Mouse (Mus musculus): ENCODE results near the gene Ptpro. TPM values are rescaled to one million over a fixed set of nuclear protein-coding genes. Genes with fewer than 3 reads are reported as not detected.
A peak's percentile ranks its signal among the peaks of the same experiment; 100 is the strongest.

Gene Ptpro
- polyA plus RNA-seq (2012; ENCODE audit: insufficient read depth, insufficient read length, low replicate concordance, missing spikeins): not detected in 2 replicates

DNA sequence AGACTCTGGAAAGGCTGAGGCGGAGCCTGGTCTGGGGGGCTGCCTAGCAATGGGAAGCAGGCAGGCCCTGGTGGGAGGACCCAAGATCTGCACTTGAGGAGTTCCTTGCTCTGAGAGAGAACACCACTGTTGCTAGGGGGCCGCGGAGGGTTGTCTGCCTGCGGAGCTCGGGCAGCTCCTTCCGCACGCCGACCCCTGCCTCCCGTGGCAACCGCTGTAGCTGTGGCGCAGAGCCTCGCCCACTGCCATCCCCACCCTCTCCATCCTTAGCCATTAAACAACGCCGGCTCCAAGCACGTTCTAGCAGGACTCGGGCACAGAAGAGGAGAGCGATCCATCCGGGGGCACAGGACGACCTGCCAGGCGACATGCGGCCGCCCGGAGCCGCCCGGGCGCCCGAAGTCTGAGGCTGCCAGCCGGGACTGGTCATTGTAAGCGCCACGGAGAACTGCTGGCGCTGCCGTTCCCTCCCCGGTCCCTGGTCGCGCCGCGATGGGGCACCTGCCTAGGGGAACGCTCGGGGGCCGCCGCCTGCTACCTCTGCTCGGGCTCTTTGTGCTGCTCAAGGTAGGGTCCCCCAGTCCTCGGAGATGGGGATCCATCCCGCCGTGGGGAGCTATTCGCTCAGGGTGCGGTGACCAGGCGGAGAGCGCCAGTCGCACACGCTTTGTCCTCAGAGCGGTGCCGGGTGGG, at the start of gene Ptpro:
Gene Ptpro (plus strand): TSS at position 126 of the 693 bp plus-strand sequence.
- TF ChIP-seq CTCF (IDR thresholded peaks at IDR 0.05; ENCODE audit: insufficient read depth, low read depth, low read length) (no peak; the same call in 1 of the 2 replicates), POLR2A (IDR thresholded peaks at IDR 0.05; ENCODE audit: insufficient read depth, low read depth, low read length) (peak; percentile 64)
- H3K4me3 ChIP-seq (ENCODE audit: insufficient read depth, low read depth, low read length): peak within 1 kb of the TSS; percentile 89
- H3K27ac ChIP-seq (ENCODE audit: insufficient read depth, low read depth, low read length): peak within 1 kb of the TSS; percentile 90
- WGBS: under 1% methylated on average over 53 of the region's 53 CpGs
- peaks cover 3% of the 10 kb centered on the region; the same call in 1 of the 2 replicates for H3K4me1 ChIP-seq (ENCODE audit: control insufficient read depth, insufficient read depth, low read length)

DNA sequence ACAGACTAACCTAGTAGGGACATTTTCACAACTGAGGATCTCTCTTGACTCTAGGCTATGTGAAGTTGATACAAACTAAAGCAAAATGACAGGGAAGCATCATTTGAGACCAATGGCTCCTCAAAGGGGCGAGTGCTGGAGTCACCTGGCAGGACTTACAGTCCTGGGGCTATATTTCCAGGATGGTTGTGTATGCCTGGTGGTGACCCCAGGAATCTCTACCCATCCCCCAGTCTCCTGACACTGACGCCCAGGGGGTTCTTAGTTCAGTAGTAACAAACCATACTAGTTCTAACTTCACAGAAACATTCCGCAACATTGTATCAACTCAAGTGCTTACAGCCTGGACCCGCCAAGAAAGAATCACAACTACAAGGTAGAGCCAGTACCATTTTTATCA, 49.5 kb upstream of the Ptpro start:
- no peaks in the 10 kb centered on the region for H3K4me1 ChIP-seq (ENCODE audit: control insufficient read depth, insufficient read depth, low read length)
- 94% methylated on average over 4 of the region's 4 CpGs for WGBS
- H3K4me3 ChIP-seq (ENCODE audit: insufficient read depth, low read depth, low read length): no peak overlapping the region
- TF ChIP-seq POLR2A (IDR thresholded peaks at IDR 0.05; ENCODE audit: insufficient read depth, low read depth, low read length) (no peak), CTCF (IDR thresholded peaks at IDR 0.05; ENCODE audit: insufficient read depth, low read depth, low read length) (no peak)
- no peak overlapping the region for H3K27ac ChIP-seq (ENCODE audit: insufficient read depth, low read depth, low read length)

DNA sequence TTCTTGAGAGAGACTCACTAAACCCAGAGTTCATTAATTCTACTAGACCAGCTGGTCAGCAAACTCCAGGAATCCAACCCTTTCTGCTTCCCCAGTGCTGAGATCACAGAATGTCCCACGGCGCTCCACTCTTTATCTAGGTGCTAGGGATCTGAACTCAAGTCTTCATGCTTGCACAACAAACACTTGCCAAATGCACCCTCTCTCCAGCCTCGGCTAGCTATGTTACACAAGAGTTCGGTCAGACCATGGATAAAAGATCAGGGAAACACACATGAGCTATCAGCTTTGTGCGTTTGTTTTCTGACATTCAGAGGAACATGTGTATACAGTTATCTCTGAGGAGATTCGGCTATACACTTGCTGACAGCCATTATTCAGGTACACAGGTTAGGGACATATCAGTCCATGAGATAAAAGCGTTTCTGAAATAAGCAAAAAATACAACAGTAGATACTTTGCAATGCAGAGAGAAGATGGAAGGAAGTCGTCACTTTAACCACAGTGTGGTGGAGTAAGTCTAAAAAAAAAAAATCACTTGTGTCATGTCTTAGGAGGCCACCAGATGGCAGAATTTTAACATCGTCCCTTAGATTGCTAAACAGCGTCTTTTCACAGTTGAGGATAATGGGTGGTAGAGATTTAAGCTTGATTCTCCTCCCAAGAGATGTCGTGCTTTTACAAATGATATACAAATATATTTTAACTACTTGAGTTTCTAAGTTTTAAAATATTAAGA, 46.3 kb upstream of the Ptpro start:
- peaks cover 4% of the 10 kb centered on the region for H3K4me1 ChIP-seq (ENCODE audit: control insufficient read depth, insufficient read depth, low read length)
- H3K4me3 ChIP-seq (ENCODE audit: insufficient read depth, low read depth, low read length): no peak overlapping the region
- TF ChIP-seq POLR2A (IDR thresholded peaks at IDR 0.05; ENCODE audit: insufficient read depth, low read depth, low read length): no peak
- no peak for TF ChIP-seq CTCF (IDR thresholded peaks at IDR 0.05; ENCODE audit: insufficient read depth, low read depth, low read length)
- 53% methylated on average over 11 of the region's 11 CpGs for WGBS
- no peak overlapping the region for H3K27ac ChIP-seq (ENCODE audit: insufficient read depth, low read depth, low read length)

DNA sequence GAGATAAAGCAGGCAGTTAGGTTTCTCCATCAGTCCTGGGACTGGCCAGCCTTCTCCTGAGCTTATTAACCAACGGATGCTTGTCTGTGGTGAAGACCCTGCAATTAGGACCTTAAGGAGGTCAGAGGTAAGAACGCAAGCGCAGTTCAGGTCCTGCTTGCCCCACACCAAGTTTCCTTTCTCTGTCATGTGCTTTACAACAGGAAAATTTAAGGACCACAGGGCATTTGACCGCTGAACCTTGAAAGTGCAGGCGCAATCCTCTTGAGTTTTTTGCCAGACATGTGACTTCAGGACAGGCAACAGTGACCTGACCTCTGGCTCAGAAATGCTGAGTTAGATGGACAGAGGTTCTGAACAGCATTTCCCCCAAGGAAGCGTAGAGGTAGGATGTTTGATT, 45.0 kb upstream of the Ptpro start:
- WGBS: 97% methylated on average over 6 of the region's 6 CpGs
- no peak overlapping the region for H3K27ac ChIP-seq (ENCODE audit: insufficient read depth, low read depth, low read length)

DNA sequence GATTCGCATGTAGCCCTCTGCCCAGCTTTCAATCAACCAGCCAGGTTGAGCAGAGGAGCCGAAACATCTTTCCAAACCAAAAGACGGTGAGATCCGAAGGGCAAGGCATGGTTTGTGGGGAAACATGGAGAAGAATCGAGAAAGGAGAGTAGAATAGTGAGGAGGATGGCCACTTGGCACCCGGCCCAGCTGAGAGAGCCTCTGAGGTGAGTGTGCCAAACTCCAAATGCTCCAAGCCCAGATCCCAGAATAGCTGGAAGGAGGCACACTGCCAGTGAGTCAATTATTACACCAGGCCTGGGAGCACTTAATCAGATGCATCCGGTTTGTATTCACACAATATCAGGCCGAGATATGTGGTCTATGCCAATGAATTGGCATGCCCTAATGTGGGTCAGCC, 42.1 kb upstream of the Ptpro start:
- TF ChIP-seq CTCF (IDR thresholded peaks at IDR 0.05; ENCODE audit: insufficient read depth, low read depth, low read length): no peak
- no peak for TF ChIP-seq POLR2A (IDR thresholded peaks at IDR 0.05; ENCODE audit: insufficient read depth, low read depth, low read length)
- Histone ChIP-seq H3K4me3 (ENCODE audit: insufficient read depth, low read depth, low read length) (no peak overlapping the region), H3K27ac (ENCODE audit: insufficient read depth, low read depth, low read length) (no peak overlapping the region), H3K4me1 (ENCODE audit: control insufficient read depth, insufficient read depth, low read length) (peaks cover 4% of the 10 kb centered on the region)
- WGBS: 51% methylated on average over 8 of the region's 8 CpGs

More for the DNA sequence above, 45.0 kb upstream of the Ptpro start:
- peaks cover 4% of the 10 kb centered on the region for H3K4me1 ChIP-seq (ENCODE audit: control insufficient read depth, insufficient read depth, low read length)
- no peak for TF ChIP-seq CTCF (IDR thresholded peaks at IDR 0.05; ENCODE audit: insufficient read depth, low read depth, low read length)
- TF ChIP-seq POLR2A (IDR thresholded peaks at IDR 0.05; ENCODE audit: insufficient read depth, low read depth, low read length): no peak
- H3K4me3 ChIP-seq (ENCODE audit: insufficient read depth, low read depth, low read length): no peak overlapping the region

DNA sequence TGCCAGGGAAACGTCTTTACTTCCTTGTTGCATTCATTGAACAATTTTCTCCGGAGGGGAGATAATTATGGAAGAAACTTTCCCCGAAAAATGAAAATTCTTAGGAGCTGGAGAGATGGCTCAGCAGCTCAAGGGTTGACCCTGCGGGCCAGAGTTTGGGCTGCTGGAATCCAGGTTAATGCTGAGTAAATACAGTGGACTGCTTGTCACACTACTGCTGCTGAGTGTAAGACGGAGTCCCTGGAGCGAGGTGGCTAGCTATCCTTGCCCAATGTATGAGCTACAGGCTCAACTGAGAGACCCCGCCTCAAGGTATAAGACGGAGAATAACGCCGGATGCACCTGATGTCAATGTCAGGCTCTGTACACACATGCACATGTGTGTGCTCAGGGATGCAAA, 41.1 kb upstream of the Ptpro start:
- Histone ChIP-seq H3K4me3 (ENCODE audit: insufficient read depth, low read depth, low read length) (no peak overlapping the region), H3K4me1 (ENCODE audit: control insufficient read depth, insufficient read depth, low read length) (peaks cover 4% of the 10 kb centered on the region), H3K27ac (ENCODE audit: insufficient read depth, low read depth, low read length) (no peak overlapping the region)
- TF ChIP-seq POLR2A (IDR thresholded peaks at IDR 0.05; ENCODE audit: insufficient read depth, low read depth, low read length) (no peak), CTCF (IDR thresholded peaks at IDR 0.05; ENCODE audit: insufficient read depth, low read depth, low read length) (no peak)
- 94% methylated on average over 10 of the region's 10 CpGs for WGBS

DNA sequence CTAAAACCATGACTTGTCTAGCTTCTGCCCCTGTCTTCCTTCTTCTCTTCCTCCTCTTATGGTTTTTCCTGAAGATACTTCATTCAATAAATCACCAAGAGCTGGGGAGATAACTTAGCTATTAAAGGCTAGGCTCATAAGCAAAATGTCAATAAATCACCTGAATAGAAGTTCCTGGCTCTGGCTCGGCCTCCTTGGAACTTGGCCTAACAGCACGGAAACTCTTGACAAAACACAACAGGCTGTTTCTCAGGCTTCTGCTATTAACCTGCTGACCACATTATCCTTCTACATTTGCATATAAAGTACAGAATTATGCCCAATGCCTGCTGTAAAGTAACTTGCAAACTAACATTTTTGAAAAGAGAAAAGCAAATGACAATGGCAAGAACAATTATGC, 40.7 kb upstream of the Ptpro start:
- no peak overlapping the region for H3K4me3 ChIP-seq (ENCODE audit: insufficient read depth, low read depth, low read length)
- TF ChIP-seq POLR2A (IDR thresholded peaks at IDR 0.05; ENCODE audit: insufficient read depth, low read depth, low read length) (no peak), CTCF (IDR thresholded peaks at IDR 0.05; ENCODE audit: insufficient read depth, low read depth, low read length) (no peak)
- peaks cover 4% of the 10 kb centered on the region for H3K4me1 ChIP-seq (ENCODE audit: control insufficient read depth, insufficient read depth, low read length)
- H3K27ac ChIP-seq (ENCODE audit: insufficient read depth, low read depth, low read length): no peak overlapping the region
- 97% methylated on average over 2 of the region's 2 CpGs for WGBS

DNA sequence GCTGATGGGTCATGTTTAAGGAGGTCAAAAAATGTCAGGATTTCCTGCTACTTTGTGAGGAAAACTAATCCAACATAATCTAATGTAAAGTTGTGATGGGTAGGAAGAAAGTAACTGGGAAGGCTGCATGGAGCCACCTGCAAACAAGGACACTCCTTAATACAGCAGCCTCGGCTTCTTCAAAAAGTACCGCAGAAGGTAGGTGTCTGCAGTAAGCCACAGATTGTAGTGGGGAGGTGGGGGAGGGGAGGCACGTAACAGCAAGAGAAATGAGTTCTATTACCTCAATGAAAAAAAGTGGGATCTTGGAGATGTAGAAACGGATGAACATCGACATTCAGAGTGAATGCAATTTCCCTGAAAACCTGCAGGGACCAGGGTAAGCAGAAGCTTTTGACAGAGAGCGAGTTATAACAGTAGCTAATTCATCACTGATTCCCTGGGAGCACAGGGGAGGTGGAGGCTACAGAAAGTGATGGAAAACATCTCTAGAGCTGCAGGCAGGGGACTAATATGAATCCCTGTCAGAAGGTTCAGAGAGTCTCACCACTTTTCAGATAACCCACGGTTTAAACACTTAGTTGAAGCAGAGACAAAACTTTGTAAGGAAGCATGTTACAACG, 34.2 kb upstream of the Ptpro start:
- WGBS: 85% methylated on average over 8 of the region's 8 CpGs

DNA sequence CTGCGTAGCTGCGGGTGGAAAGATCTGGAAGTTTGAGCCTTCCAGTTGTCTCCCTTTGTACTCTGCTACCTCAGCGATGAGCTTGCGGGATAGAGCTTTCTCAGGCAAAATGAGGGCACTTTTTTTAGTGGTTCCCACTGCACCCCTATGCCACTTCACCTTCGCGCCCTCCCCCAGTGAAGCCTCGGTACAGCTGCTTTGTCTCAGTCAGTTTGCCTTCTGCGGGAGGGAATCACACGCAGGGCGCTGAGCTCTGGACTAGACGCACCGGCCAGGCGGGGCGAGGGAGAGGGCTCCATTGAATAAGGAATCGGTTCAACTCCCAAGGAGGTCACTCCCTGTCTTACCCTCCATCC, 746 bp downstream of the Ptpro start:
- Histone ChIP-seq H3K4me3 (ENCODE audit: insufficient read depth, low read depth, low read length) (peak overlapping the region; percentile 89), H3K27ac (ENCODE audit: insufficient read depth, low read depth, low read length) (peak overlapping the region; percentile 90), H3K4me1 (ENCODE audit: control insufficient read depth, insufficient read depth, low read length) (peaks cover 3% of the 10 kb centered on the region; the same call in 1 of the 2 replicates)
- TF ChIP-seq POLR2A (IDR thresholded peaks at IDR 0.05; ENCODE audit: insufficient read depth, low read depth, low read length) (peak; percentile 24; the same call in 1 of the 2 replicates), CTCF (IDR thresholded peaks at IDR 0.05; ENCODE audit: insufficient read depth, low read depth, low read length) (no peak)
- under 1% methylated on average over 15 of the region's 15 CpGs for WGBS

More for the DNA sequence above, 34.2 kb upstream of the Ptpro start:
- no peak overlapping the region for H3K4me3 ChIP-seq (ENCODE audit: insufficient read depth, low read depth, low read length)
- no peak overlapping the region for H3K27ac ChIP-seq (ENCODE audit: insufficient read depth, low read depth, low read length)
- no peak for TF ChIP-seq CTCF (IDR thresholded peaks at IDR 0.05; ENCODE audit: insufficient read depth, low read depth, low read length)
- TF ChIP-seq POLR2A (IDR thresholded peaks at IDR 0.05; ENCODE audit: insufficient read depth, low read depth, low read length): no peak
- H3K4me1 ChIP-seq (ENCODE audit: control insufficient read depth, insufficient read depth, low read length): no peaks in the 10 kb centered on the region
